Comparison of ENCODE assay signal across 29 mouse cellular contexts in the genomic region with DNA sequence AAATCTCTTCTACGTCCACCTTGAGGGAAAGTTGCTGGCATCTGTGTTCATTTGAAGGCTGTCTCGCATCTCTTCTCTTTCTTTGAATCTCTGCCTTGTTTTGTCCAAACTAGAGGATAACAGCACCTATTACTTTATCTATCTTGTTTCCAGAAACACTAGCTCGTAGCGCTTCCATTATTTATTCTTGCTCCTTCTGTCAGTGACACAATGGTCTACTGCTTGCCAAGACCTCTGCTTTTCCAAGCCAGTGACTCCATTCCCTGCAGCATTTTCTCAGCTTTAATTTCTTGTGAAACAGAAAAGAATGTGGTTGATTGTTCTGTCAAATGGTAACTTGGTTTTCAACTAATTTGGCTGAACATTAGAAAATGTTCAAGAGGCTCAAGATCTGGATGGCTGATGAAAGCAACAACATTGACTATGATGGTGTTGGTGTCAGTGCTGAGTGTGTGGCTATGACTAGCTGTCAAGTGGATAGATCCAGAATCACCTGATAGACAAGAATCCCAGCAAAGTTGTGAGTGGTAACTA.
DNase-seq lines count a peak whose midpoint lies in the region; ATAC-seq and TF ChIP-seq lines count a peak whose summit lies in the region.
"Had no signal": no experiment of that assay in that cellular context is flagged by ENCODE, and none has a peak within 500 bp of the region (broad histone marks: within the 10 kb centered on the region; RNA-seq: fewer than 3 reads in every experiment).

No protein-coding gene starts in this region.

- no peaks in the 10 kb centered on the region for H3K9me3 ChIP-seq in forebrain, postnatal 0 days (ENCODE audit: low read length)
- H3K9me3 ChIP-seq in forebrain, embryonic 16.5 days (ENCODE audit: control insufficient read depth, low read length): no peaks in the 10 kb centered on the region
- no peaks in the 10 kb centered on the region for H3K9me3 ChIP-seq in heart, postnatal 0 days (replicated peaks; ENCODE audit: control insufficient read depth, low read length)
- H3K9me3 ChIP-seq: embryonic facial prominence, embryonic 10.5 days; embryonic facial prominence, embryonic 13.5 days; forebrain, embryonic 12.5 days; forebrain, embryonic 15.5 days; hindbrain, embryonic 12.5 days had no signal

- 0 out of 2 replicates have a peak, but pooled peaks cover 3% of the 10 kb centered on the region for H3K4me1 ChIP-seq in forebrain, postnatal 0 days (ENCODE audit: insufficient read depth)
- H3K4me1 ChIP-seq in forebrain, embryonic 16.5 days (replicated peaks; ENCODE audit: control insufficient read depth, insufficient read depth, low read length): peaks cover 5% of the 10 kb centered on the region; the same call in 1 of the 2 replicates
- H3K4me1 ChIP-seq in heart, postnatal 0 days (ENCODE audit: control insufficient read depth, insufficient read depth): peaks cover 18% of the 10 kb centered on the region
- H3K4me1 ChIP-seq: embryonic facial prominence, embryonic 10.5 days; embryonic facial prominence, embryonic 13.5 days; forebrain, embryonic 12.5 days; hindbrain, embryonic 12.5 days had no signal

- no peak overlapping the region for H3K27ac ChIP-seq in forebrain, postnatal 0 days (ENCODE audit: low read depth, low read length)
- no peak overlapping the region for H3K27ac ChIP-seq in forebrain, embryonic 16.5 days (ENCODE audit: low read length)
- 0 out of 2 replicates have a peak overlapping the region, but pooled peaks have one; percentile 9 for H3K27ac ChIP-seq in heart, postnatal 0 days (ENCODE audit: low read depth)
- H3K27ac ChIP-seq: embryonic facial prominence, embryonic 10.5 days; embryonic facial prominence, embryonic 13.5 days; forebrain, embryonic 12.5 days; forebrain, embryonic 15.5 days; gastrocnemius, adult 2 months; hindbrain, embryonic 12.5 days; hindbrain, postnatal 0 days had no signal

- H3K9ac ChIP-seq in forebrain, postnatal 0 days: no peak overlapping the region
- H3K9ac ChIP-seq in forebrain, embryonic 16.5 days (replicated peaks; ENCODE audit: low read depth, low read length): no peak overlapping the region
- H3K9ac ChIP-seq in heart, postnatal 0 days (replicated peaks; ENCODE audit: low read depth, low read length): no peak overlapping the region
- H3K9ac ChIP-seq: embryonic facial prominence, embryonic 13.5 days; forebrain, embryonic 12.5 days; forebrain, embryonic 15.5 days; hindbrain, embryonic 12.5 days had no signal

- no peaks in the 10 kb centered on the region for H3K36me3 ChIP-seq in forebrain, postnatal 0 days (ENCODE audit: insufficient read depth)
- H3K36me3 ChIP-seq in forebrain, embryonic 16.5 days (ENCODE audit: control insufficient read depth, insufficient read depth): no peaks in the 10 kb centered on the region
- no peaks in the 10 kb centered on the region for H3K36me3 ChIP-seq in heart, postnatal 0 days (replicated peaks; ENCODE audit: control insufficient read depth, insufficient read depth, low read length)
- H3K36me3 ChIP-seq: embryonic facial prominence, embryonic 10.5 days; embryonic facial prominence, embryonic 13.5 days; forebrain, embryonic 12.5 days; forebrain, embryonic 15.5 days; hindbrain, embryonic 12.5 days had no signal

- ATAC-seq in forebrain, postnatal 0 days: peak; percentile 53; the same call in 1 of the 2 replicates
- no peak for ATAC-seq in forebrain, embryonic 16.5 days
- ATAC-seq in heart, postnatal 0 days (ENCODE audit: insufficient read depth, low read depth): no peak
- ATAC-seq: forebrain, embryonic 15.5 days; hindbrain, postnatal 0 days; inflammation-experienced regulatory T-cells, adult 6 months; intestine, embryonic 16.5 days; Patski had no signal

- intact Hi-C loops in heart, postnatal 36 days (cut with DNase I): no loop called here

- H3K27me3 ChIP-seq in forebrain, postnatal 0 days (ENCODE audit: insufficient read depth, low read length): no peaks in the 10 kb centered on the region
- no peaks in the 10 kb centered on the region for H3K27me3 ChIP-seq in forebrain, embryonic 16.5 days (replicated peaks; ENCODE audit: control insufficient read depth, insufficient read depth, low read length)
- H3K27me3 ChIP-seq in heart, postnatal 0 days (ENCODE audit: control insufficient read depth, insufficient read depth, low read length): no peaks in the 10 kb centered on the region
- H3K27me3 ChIP-seq: embryonic facial prominence, embryonic 13.5 days; forebrain, embryonic 12.5 days; forebrain, embryonic 15.5 days; hindbrain, embryonic 12.5 days; Patski had no signal

- H3K4me3 ChIP-seq in forebrain, postnatal 0 days (ENCODE audit: low read depth, low read length): no peak overlapping the region
- no peak overlapping the region for H3K4me3 ChIP-seq in forebrain, embryonic 16.5 days (replicated peaks; ENCODE audit: low read length)
- H3K4me3 ChIP-seq in heart, postnatal 0 days (ENCODE audit: low read depth, low read length): no peak overlapping the region
- H3K4me3 ChIP-seq: embryonic facial prominence, embryonic 10.5 days; embryonic facial prominence, embryonic 13.5 days; erythroblast, embryonic 14.5 days; forebrain, embryonic 12.5 days; forebrain, embryonic 15.5 days; gastrocnemius, adult 2 months; hindbrain, embryonic 12.5 days had no signal

- no peak for DNase-seq in forebrain, postnatal 0 days
- no peak for DNase-seq in heart, postnatal 0 days (ENCODE audit: low spot score)
- DNase-seq in heart, postnatal 36 days: no peak
- DNase-seq in lung, postnatal 25 days (ENCODE audit: low spot score): peak; percentile 3
- DNase-seq in lung, postnatal 14 days: no peak
- peak; percentile 82 for DNase-seq in Muller cell, postnatal 12 days (ENCODE audit: inconsistent ontology term)
- DNase-seq in spleen, postnatal 36 days (ENCODE audit: low spot score in 2 of 2): no peak
- DNase-seq: adrenal gland, postnatal 10 days; adrenal gland, postnatal 36 days; cerebellum, adult 11 months; cerebellum, adult 2 months; cerebellum, postnatal 10 days; cerebellum, postnatal 36 days; embryo, embryonic 11 days; gastrocnemius, adult 2 months; gastrocnemius, postnatal 14 days; heart, adult 18-20 months; heart, postnatal 10 days had no signal

- TF ChIP-seq EP300 in heart, postnatal 0 days (IDR thresholded peaks at IDR 0.05; ENCODE audit: low read depth): no peak

- 43% methylated on average over 4 of the region's 4 CpGs for WGBS in forebrain, postnatal 0 days
- WGBS in forebrain, embryonic 16.5 days: 34% methylated on average over 4 of the region's 4 CpGs
- WGBS in heart, postnatal 0 days: 57% methylated on average over 4 of the region's 4 CpGs

- no peak overlapping the region for H3K4me2 ChIP-seq in forebrain, postnatal 0 days (ENCODE audit: low read depth)
- no peak overlapping the region for H3K4me2 ChIP-seq in forebrain, embryonic 16.5 days (ENCODE audit: low read length)
- no peak overlapping the region for H3K4me2 ChIP-seq in heart, postnatal 0 days (ENCODE audit: low read depth, low read length)
- H3K4me2 ChIP-seq: embryonic facial prominence, embryonic 13.5 days; forebrain, embryonic 12.5 days; forebrain, embryonic 15.5 days; hindbrain, embryonic 12.5 days had no signal

- no peak for TF ChIP-seq CTCF in forebrain, postnatal 0 days (IDR thresholded peaks at IDR 0.05; ENCODE audit: low read depth)
- no peak for TF ChIP-seq CTCF in heart, postnatal 0 days (IDR thresholded peaks at IDR 0.05; ENCODE audit: low read depth)

Comparison
In these comparisons a context has a peak if more than half of its experiments do, and no peak if none do; other contexts are left out.
1. DNase-seq: peak in lung, postnatal 25 days (single experiment) and Muller cell, postnatal 12 days (single experiment); none in forebrain, postnatal 0 days (single experiment), heart, postnatal 0 days (single experiment), heart, postnatal 36 days (0 of 2), lung, postnatal 14 days (single experiment) and spleen, postnatal 36 days (0 of 2).